Mouse (Mus musculus): ENCODE results near the gene Steap3.

DNA sequence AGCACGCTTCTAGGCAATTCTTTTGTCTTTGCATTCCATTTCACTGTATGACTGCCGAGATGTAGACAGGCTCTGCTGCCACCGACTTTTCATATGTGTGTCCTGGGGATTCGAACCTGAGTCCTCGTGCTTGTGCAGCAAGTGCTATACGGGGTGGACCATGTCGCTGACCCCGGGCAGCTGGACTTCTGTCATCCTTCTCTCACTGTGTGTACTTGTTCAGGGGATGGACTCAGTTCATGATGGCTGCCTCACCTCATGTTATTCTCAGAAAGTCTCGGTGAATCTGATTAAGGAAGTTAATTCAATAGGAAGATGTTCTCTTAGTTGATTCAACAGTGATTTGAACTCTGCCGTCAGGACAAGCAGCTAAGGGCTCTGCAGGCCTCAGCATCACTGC, 78.9 kb downstream of the Steap3 start:
- TF ChIP-seq CTCF (IDR thresholded peaks at IDR 0.05; ENCODE audit: control insufficient read depth, insufficient read depth, insufficient replicate concordance, low read depth, low read length) (no peak), POLR2A (IDR thresholded peaks at IDR 0.05; ENCODE audit: control insufficient read depth, low read depth, low read length) (no peak)
